Mouse (Mus musculus) bone marrow macrophage, adult 2 months (primary cell): Measurements from ENCODE around the gene Rrp8. TPM values are rescaled to one million over a fixed set of nuclear protein-coding genes. Genes with fewer than 3 reads are reported as not detected.

Experiments
- H3K27ac ChIP-seq: 2 replicates; pipeline ENCODE4 v1.5.1; 2012; ENCODE audit warnings: low read depth, low read length; ENCODE audit not compliant: insufficient read depth
- H3K4me1 ChIP-seq: 2 replicates; pipeline ENCODE4 v1.6.1; 2012; ENCODE audit warnings: low read length; ENCODE audit not compliant: control insufficient read depth, insufficient read depth
- H3K4me3 ChIP-seq: 2 replicates; pipeline ENCODE4 v1.5.1; 2012; ENCODE audit warnings: mild to moderate bottlenecking, low read length, moderate library complexity; ENCODE audit not compliant: insufficient read depth
- CTCF ChIP-seq: IDR thresholded peaks from 2 replicates; pipeline ENCODE4 v1.5.1; 2012; ENCODE audit warnings: low read depth, mild to moderate bottlenecking, low read length, moderate library complexity
- POLR2A ChIP-seq: IDR thresholded peaks from 2 replicates; pipeline ENCODE4 v1.6.1; 2012; ENCODE audit warnings: mild to moderate bottlenecking, low read depth, low read length, borderline replicate concordance
- polyA plus RNA-seq: library from polyadenylated mRNA; stranded (reverse); fragments of >200 nt; gene quantifications from 2 replicates; pipeline ENCODE4 v1.2.4, GENCODE M21; 2012; ENCODE audit not compliant: missing spikeins, insufficient read depth, insufficient read length

Gene Rrp8
- polyA plus RNA-seq, 1 experiment: 13.9 TPM

DNA sequence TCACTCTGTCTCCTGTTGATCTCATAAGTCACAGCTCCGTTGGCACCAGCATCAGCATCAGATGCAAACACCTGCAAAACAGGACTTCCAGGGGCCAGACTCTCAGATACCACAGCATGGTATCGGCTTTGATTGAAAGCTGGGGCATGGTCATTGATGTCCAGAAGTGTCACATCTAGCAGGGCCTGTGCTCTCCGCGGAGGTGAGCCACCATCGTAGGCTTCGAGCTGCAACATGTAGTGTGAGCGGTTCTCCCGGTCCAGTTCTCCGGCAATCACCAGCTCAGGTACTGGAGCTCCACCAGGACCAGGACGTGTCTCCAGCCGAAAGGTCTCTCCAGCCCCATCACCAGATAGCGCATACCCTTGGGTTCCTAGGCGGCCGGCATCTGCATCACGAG is 35.1 kb upstream of the Rrp8 start:
- TF ChIP-seq POLR2A (no peak), CTCF (no peak)
- H3K4me1 ChIP-seq: peaks cover 28% of the 10 kb centered on the region
- H3K27ac ChIP-seq: no peak overlapping the region
- H3K4me3 ChIP-seq: no peak overlapping the region

DNA sequence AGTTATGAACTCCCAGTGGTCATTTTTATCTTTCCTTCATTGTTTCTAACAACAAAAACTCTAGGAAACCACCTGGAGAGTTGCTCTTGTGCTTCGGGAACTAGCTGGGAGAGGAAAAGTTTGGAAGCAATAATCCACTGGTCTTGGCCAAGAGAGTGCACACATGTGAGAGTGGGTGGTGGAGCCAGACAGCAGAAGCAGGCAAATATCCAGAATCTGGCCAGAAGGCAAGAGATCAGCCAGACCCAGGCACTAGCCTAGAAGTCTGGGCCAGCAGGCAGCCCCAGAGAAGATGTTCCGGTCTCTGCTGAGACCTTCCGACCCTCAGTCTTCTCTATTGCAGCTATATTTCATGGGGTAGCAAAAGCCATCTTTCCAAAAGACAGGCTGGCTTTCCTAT is 32.8 kb upstream of the Rrp8 start:
- TF ChIP-seq CTCF (no peak), POLR2A (no peak)
- peaks cover 30% of the 10 kb centered on the region for H3K4me1 ChIP-seq

DNA sequence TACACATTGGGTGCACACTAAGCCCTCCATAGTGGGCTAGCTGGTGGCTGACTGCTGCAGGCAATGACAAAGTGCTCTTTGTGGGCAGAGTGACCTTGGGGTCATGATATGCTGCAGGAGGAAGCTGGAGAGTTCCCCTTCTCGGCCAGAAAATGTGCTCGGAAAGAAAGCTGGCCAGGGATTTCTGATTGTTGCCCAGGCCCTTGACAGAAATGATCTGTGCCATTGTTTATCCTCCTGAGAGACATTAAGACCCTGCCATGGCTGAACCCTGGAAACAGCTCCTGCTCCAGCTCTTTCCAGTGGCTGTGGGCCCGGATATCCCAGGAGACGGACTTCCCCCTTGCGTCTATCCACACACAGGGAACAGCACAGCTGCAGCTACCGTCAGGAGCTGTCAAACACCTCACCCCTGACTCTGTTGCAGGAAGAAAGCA is 30.6 kb upstream of the Rrp8 start:
- Histone ChIP-seq H3K27ac (peak overlapping the region; percentile 82), H3K4me1 (peaks cover 30% of the 10 kb centered on the region), H3K4me3 (0 out of 2 replicates have a peak overlapping the region, but pooled peaks have one; percentile 14)
- TF ChIP-seq CTCF: no peak
- TF ChIP-seq POLR2A: no peak

More for the DNA sequence above, 32.8 kb upstream of the Rrp8 start:
- H3K27ac ChIP-seq: no peak overlapping the region
- H3K4me3 ChIP-seq: no peak overlapping the region

DNA sequence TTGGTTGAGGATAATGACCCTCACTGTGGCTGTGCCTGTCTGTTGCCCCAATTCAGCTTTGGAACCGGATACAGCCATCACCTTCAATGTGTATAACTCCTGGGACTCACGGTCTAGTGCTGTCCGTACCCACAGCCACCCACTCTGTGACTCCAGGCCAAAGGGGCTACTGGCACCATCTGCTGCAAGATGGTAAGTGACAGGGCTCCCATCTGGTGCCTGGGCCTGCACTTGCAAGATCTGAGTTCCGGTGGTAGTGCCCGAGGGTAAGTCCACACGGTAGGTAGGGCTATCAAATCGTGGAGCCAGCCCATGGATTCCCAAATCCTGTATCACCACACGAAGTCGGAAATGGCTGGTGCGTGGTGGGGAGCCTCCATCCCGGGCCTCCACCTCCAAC is 27.1 kb upstream of the Rrp8 start:
- Histone ChIP-seq H3K4me3 (no peak overlapping the region), H3K4me1 (peaks cover 23% of the 10 kb centered on the region), H3K27ac (no peak overlapping the region)
- TF ChIP-seq POLR2A (no peak), CTCF (no peak)

DNA sequence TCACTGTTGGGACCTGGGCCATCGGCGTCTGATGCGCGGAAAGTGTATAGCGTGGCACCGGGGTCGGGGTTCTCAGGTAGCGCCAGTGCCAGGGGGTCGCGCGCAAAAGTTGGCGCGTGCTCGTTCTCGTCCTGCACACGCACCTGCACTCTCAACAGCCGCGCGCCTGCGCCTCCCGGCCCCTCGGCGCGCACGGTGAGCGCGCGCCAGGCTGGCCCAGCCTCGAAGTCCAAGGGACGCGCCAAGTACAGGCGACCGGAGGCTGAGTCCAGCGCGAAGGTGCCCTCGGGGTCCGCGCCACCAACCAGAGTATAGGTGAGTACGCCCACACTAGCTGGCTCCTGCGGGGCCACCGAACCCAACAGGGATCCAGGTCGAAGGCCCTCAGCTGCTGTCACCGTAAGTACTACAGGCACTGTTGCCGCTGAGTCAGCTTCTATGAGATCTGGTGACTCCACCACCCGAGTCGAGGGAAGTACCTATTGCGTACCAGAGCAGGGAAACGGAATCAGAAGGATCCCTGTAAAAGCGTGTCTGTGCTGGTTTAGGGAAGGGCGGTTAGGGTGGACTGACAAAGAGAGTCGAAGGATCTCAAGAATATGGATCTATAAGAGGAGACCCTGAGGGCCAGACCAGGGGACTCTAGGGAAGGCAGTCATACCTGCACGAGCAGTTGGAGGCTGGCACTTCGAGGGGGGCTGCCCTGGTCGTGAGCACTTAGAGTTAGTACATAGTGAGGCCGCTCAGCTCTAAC is 25.5 kb upstream of the Rrp8 start:
- TF ChIP-seq POLR2A: no peak
- no peak for TF ChIP-seq CTCF
- peak overlapping the region; percentile 63 for H3K4me3 ChIP-seq

DNA sequence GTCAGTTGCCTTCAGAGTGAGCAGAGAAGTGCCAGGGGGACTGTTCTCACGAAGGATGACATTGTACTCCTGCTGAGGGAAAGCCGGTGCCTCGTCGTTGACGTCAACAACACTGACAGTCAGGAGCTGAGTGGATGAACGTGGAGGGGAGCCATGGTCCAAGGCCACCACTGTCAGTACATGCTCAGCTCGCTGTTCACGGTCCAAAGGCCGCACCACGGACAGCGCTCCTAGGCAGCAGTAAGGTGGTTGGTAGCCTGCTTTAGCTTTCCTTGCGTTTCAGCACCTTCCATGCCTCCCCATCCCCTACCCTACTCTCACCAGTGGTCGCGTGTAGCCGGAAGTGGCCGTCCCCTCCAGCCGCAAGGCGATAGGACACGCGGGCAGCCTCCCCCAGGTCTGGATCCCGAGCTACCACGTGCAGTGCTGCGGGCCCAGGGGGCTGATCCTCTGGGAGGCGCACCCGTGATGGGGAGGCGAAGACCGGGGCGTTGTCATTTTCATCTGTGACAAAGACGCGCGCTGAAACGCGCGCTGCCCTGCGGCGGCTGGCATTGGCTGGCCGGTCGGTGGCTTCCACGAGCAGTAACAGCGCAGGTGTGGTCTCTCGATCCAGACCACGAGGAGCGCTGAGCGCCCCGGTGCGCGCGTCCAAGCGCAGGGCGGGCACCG is 24.8 kb upstream of the Rrp8 start:
- Histone ChIP-seq H3K4me3 (peak overlapping the region; percentile 63), H3K27ac (no peak overlapping the region), H3K4me1 (peaks cover 8% of the 10 kb centered on the region)
- TF ChIP-seq CTCF (no peak), POLR2A (no peak)

More for the DNA sequence above, 25.5 kb upstream of the Rrp8 start:
- Histone ChIP-seq H3K4me1 (peaks cover 13% of the 10 kb centered on the region), H3K27ac (no peak overlapping the region)

DNA sequence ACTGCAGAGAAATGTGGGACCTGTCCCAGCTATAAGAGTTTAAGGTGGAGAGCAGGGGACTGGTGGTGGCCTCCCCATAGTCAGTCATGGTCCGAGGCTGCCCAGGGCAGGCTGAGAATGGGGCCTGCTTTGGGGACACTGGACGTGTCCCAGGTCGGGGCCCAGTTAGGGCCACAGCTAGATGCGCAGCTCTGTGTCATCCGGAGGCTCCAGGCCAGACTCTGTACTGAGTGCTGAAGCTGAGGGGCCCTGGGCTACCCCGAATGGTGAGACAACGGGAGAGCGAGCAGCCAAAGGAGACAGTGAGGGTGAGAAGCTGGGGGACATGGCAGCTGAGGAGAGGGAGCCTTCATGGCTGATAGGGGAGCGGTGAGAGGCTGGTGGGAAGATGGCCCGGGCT is 16.1 kb upstream of the Rrp8 start:
- H3K27ac ChIP-seq: no peak overlapping the region
- peaks cover 18% of the 10 kb centered on the region for H3K4me1 ChIP-seq
- TF ChIP-seq POLR2A (no peak), CTCF (no peak)
- H3K4me3 ChIP-seq: no peak overlapping the region

DNA sequence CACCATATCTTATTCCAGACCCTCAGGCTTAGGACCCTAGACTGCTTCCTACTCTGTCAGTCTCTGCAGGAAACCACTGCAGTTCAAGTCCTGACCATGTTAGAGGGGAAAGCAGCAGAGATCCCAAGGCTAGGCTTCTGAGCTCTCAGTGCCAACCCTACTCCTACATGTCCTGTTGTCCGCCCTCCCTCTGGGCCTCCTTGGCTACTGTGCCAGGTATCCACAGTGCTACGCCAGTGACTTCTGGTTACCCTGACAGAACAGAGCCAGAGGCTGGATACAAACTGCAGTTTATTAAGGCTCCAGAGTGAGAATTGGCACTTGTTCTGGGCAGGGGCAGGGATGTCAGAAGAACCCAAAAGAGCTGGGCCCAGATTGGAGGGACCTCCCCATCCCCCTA is 15.5 kb upstream of the Rrp8 start:
- no peak overlapping the region for H3K27ac ChIP-seq
- H3K4me3 ChIP-seq: no peak overlapping the region
- H3K4me1 ChIP-seq: peaks cover 18% of the 10 kb centered on the region
- TF ChIP-seq CTCF (no peak), POLR2A (no peak)

DNA sequence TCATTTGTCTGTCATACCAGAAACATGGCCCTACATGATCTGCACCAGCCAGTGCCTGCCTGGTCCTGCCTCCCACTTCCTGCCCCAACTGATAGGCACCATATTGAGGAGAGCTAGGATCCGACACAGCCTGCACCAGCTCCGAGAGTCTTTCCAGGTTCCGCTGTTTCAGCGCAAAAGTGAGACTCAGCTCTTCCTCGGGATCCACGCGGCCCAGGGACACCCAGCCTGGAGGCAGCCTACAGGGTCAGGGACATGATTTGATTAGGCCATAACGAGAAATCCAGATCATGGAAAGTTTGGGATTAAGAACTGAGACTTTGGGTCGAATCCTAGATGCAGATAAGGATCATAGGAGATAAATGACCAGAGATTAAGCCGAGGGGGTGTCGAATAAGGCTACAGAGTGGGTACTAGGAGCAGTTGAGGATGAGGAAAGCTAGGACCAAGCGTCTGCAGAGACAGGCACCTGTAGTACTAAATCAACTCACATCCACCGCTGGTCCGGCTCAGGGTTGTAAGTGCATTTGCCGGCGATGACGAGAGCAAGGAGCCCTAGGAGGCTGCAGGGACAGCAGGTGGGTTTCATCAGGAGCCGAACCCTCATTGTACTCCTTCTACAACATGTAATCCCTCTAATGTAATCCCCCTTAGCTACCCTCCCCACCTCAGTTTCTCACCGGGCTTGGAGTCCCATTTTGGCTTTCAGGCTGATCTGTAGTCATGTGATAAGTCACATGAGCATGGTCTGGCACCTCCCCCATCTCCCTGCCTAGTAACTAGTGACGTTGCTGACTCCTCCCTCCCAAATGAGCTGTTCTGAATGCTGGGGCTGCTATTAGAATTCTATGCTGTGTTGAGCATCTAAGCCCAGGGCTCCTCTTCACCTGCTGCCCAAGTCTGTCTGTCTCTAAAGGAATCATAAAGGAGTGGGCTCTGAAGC is 14.6 kb upstream of the Rrp8 start, which contains the start of gene Tpp1:
Tpp1 (minus strand) TSS at position 745 of the 943 bp plus-strand sequence.
- H3K4me1 ChIP-seq: peaks cover 18% of the 10 kb centered on the region
- peak within 1 kb of the TSS; percentile 87 for H3K27ac ChIP-seq
- peak within 1 kb of the TSS; percentile 89 for H3K4me3 ChIP-seq
- no peak for TF ChIP-seq CTCF
- no peak for TF ChIP-seq POLR2A
